Mouse (Mus musculus) stomach, postnatal 0 days (tissue): ENCODE measurements at regions not wholly inside any gene's neighbourhood (a gene's known extent, or its start where the extent isn't known, plus 50 kb on each side); places are given as distances from the start of the nearest gene placed in this dataset.

Experiments used
- CTCF ChIP-seq: IDR thresholded peaks from 2 replicates; pipeline ENCODE4 v1.5.1; 2016; ENCODE audit warnings: antibody characterized with exemption, low read depth, mild to moderate bottlenecking, moderate library complexity
- EP300 ChIP-seq: optimal IDR thresholded peaks from 2 replicates; pipeline ENCODE3; 2016; ENCODE audit warnings: antibody characterized with exemption

- no peak for TF ChIP-seq CTCF
- TF ChIP-seq EP300 = no peak
Observed at GRCm38 (mm10) chr7:71458104-71458754, 106.9 kb upstream of the Gm10295 start.
